In the genomic region with DNA sequence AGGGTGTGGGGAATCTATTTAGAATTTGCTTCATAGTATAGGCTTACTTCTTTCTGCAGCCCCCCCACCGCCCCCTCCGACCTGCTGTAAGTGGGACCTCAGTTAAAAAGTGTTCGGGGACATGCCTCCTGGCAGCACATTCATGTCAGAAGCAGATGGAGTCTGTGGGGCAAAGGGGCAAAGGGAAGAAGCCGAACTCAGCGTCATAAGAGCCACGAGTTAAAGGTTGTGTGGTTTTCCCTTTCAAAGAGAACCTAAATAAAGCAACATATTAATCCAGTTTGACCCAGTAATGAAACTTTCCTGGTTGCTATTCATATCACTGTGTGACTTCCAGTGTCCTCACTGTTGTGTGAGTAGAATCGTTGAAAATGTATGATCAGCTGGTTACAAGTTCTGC, we compare ENCODE assay signal across 27 mouse cellular contexts. TPM values are rescaled to one million over a fixed set of nuclear protein-coding genes. Genes with fewer than 3 reads are reported as not detected.
"Had no signal": no experiment of that assay in that cellular context is flagged by ENCODE, and none has a peak within 500 bp of the region (broad histone marks: within the 10 kb centered on the region; RNA-seq: fewer than 3 reads in every experiment).

No protein-coding gene starts in this region.

- H3K9me3 ChIP-seq: heart, embryonic 10.5 days; heart, embryonic 12.5 days; hindbrain, embryonic 10.5 days; hindbrain, embryonic 12.5 days; intestine, embryonic 15.5 days; limb, embryonic 10.5 days; limb, embryonic 12.5 days; liver, embryonic 13.5 days; liver, embryonic 15.5 days had no signal

- H3K27me3 ChIP-seq: heart, embryonic 12.5 days; hindbrain, embryonic 12.5 days; intestine, embryonic 15.5 days; limb, embryonic 12.5 days; liver, embryonic 13.5 days; liver, embryonic 15.5 days had no signal

- H3K4me3 ChIP-seq: heart, embryonic 10.5 days; heart, embryonic 12.5 days; hindbrain, embryonic 10.5 days; hindbrain, embryonic 12.5 days; intestine, embryonic 15.5 days; layer of hippocampus, adult 2 months; left cerebral cortex, adult 2 months; limb, embryonic 10.5 days; limb, embryonic 12.5 days; liver, embryonic 13.5 days; liver, embryonic 15.5 days had no signal

- H3K27ac ChIP-seq: heart, embryonic 10.5 days; hindbrain, embryonic 10.5 days; hindbrain, embryonic 12.5 days; hindbrain, embryonic 14.5 days; intestine, embryonic 15.5 days; layer of hippocampus, adult 2 months; left cerebral cortex, adult 2 months; limb, embryonic 10.5 days; limb, embryonic 12.5 days; liver, embryonic 13.5 days; liver, embryonic 15.5 days had no signal

- H3K36me3 ChIP-seq: heart, embryonic 10.5 days; heart, embryonic 12.5 days; hindbrain, embryonic 10.5 days; hindbrain, embryonic 12.5 days; intestine, embryonic 15.5 days; limb, embryonic 10.5 days; limb, embryonic 12.5 days; liver, embryonic 13.5 days; liver, embryonic 15.5 days had no signal

- ATAC-seq: hindbrain, embryonic 16.5 days; inflammation-experienced regulatory T-cells, adult 6 months; intestine, embryonic 15.5 days; intestine, postnatal 0 days; liver, postnatal 0 days had no signal

- DNase-seq: gastrocnemius, postnatal 36 days; heart, adult 18-20 months; heart, postnatal 10 days; heart, postnatal 4 days; kidney, adult 18-20 months; kidney, adult 9 months; kidney, postnatal 14 days; kidney, postnatal 4 days; liver; liver, embryonic 13.5 days; liver, postnatal 0 days had no signal

- H3K4me2 ChIP-seq: heart, embryonic 12.5 days; hindbrain, embryonic 12.5 days; hindbrain, embryonic 14.5 days; intestine, embryonic 15.5 days; limb, embryonic 12.5 days; liver, embryonic 11.5 days; liver, embryonic 13.5 days; liver, embryonic 15.5 days had no signal

- H3K4me1 ChIP-seq: heart, embryonic 10.5 days; heart, embryonic 12.5 days; hindbrain, embryonic 12.5 days; intestine, embryonic 15.5 days; limb, embryonic 10.5 days; limb, embryonic 12.5 days; liver, embryonic 13.5 days; liver, embryonic 15.5 days had no signal

- H3K9ac ChIP-seq: heart, embryonic 12.5 days; hindbrain, embryonic 12.5 days; hindbrain, embryonic 14.5 days; intestine, embryonic 15.5 days; limb, embryonic 12.5 days; liver, embryonic 13.5 days; liver, embryonic 15.5 days; liver, postnatal 0 days had no signal

RNA-seq across cellular contexts. Expression of gene Slc9a2, which starts 47.0 kb away (rescaled TPM):
- total RNA-seq: granulocyte monocyte progenitor cell, adult 5-6 weeks had no signal
- polyA plus RNA-seq: inflammation-experienced regulatory T-cells, adult 6 months; limb, embryonic 10.5 days; liver, embryonic 11.5 days; liver, embryonic 13.5 days; liver, postnatal 0 days had no signal
